Mouse (Mus musculus) 3T3-L1 (cell line): Measurements from ENCODE around the gene Kcnh5.

Experiments used
- DNase-seq: peaks from one replicate; pipeline ENCODE4 v3.0.0-alpha.2; 2015; ENCODE audit warnings: low read depth, low spot score

Gene Kcnh5

DNA sequence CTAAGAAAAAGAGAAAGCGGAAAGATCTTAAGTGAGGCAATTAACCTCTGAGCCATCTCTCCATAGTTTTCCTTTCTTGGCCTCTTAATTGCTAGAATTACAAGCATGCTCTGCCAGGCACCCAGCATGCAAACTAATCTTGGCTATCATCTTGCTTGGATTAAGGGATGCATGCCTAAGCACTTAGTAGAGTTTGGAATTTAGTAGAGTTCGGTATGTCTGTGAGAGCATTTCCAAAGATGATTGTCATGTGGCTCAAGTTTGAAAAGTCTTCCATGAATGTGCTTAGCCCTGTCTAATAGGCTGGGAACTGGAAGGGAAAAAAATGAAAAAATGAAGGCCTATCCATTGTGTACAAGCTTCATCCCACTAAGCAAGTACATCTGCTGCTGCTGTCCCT lies 224.5 kb downstream of the Kcnh5 start:
- peak; percentile 23 for DNase-seq

DNA sequence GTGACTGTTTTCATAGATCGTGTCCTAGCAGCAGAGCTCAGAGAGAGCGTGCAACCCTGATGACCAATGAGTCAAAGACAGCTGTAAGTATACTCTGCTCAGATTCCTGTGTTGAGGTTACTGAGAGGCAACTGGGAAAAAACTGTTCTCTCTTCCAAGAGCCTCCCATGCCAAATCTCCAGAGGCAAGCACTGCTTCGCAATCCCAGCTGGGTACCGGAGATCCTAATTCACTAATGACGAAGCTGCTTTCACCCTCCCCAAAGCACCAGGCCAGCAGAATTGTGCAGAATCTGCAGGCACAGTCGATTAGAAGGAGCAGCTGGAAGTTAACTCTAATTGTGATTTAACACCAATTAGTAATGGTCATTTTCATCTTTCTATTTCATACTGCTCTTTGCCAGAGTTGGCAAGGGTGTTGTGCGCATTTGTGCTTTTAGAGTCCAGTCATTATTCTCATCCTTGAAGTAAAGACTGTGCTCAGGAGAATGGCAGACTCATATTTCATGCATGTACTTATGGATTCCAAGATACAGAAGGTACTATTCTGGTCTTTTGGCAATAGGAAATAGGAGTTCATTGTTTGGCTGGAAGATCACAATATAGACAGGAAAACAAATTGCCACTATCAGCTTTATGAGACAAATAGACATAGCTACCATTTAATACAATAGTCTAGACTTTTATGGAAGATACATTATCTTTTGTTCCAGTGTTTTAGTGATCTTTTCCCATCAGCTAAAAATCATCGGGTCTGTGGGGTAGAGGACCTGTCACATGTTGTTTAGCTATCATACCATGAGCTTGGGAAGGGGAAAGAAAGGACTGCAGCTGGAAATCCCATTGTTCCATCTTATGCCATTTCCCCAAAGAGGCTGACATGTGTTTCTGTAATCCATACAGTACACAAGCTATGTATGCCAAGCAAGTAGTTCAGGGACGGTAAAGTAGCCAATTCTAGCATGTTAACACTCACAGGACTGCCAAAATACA lies 225.7 kb downstream of the Kcnh5 start:
- DNase-seq = no peak

- DNase-seq = no peak
These were observed 275.8 kb downstream of the Kcnh5 start for GRCm38 (mm10) chr12:74901331-74901730.

DNA sequence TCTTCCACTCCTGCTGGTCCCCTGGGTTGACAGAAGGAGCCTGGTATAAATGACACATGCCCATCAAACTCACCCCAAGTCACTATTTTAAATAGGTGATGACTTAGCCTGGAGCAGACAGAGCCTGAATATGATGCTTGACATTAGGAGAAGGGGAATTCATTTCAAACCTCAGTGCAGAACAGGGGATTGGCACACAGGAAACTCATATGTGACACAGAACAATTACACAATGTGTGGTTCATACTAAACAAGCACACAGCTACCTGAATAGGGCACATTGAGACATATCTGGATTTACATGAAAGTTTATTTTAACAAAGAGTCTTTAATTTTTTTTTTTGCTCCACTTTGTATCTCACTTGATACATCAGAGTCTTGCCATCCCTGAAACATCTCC lies 276.4 kb downstream of the Kcnh5 start:
- DNase-seq = no peak

DNA sequence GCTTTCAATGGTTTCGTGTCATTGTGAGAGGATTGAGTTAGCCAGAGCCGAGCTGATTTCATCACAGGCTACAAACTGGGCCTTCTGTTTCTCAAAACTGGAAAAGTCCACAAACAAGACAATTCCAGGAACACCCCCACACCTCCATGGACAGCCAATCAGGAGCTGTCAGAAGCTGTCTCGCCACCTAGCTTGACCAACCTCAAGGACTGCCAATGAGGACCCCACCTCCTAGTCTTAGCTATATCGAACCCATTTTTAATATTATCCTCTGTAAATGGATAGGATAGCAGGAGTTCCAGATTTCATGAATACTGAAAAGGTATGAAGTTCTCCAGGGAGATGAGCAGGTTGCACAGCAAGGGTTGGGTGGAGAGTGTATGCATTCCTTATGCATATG lies 278.1 kb downstream of the Kcnh5 start:
- no peak for DNase-seq

- DNase-seq = no peak
These were observed 278.9 kb downstream of the Kcnh5 start for GRCm38 (mm10) chr12:74898211-74898610.

GRCm38 (mm10) chr12:74894870-74895423 lies 282.2 kb downstream of the Kcnh5 start:
- DNase-seq = no peak

GRCm38 (mm10) chr12:74889419-74889818 lies 287.7 kb downstream of the Kcnh5 start:
- no peak for DNase-seq

GRCm38 (mm10) chr12:74887064-74887463 lies 290.1 kb downstream of the Kcnh5 start:
- no peak for DNase-seq

GRCm38 (mm10) chr12:74881344-74881743 lies 295.8 kb downstream of the Kcnh5 start:
- no peak for DNase-seq

DNA sequence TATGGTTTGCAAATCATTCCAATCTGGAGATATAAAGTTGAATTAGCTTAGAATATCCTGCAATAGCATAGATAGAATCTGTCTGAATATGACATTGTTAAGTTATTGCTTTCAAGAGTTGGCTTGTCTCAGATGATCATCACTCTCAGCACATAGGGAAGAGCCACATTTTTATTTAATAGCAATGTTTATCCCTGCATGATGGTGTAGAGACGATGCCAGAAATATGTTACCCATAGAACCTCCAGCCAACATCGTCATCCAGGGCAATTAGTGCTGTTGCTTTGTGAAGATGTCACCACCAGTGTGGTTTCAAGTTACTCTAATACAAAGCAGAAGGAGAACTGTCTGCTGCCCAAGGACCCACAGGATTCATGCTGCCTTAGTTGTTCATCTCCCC lies 321.5 kb downstream of the Kcnh5 start:
- DNase-seq = peak; percentile 22

GRCm38 (mm10) chr12:74854263-74854662 lies 322.9 kb downstream of the Kcnh5 start:
- DNase-seq = peak; percentile 11

- no peak for DNase-seq
These were observed 326.8 kb downstream of the Kcnh5 start for GRCm38 (mm10) chr12:74850323-74850722.

DNA sequence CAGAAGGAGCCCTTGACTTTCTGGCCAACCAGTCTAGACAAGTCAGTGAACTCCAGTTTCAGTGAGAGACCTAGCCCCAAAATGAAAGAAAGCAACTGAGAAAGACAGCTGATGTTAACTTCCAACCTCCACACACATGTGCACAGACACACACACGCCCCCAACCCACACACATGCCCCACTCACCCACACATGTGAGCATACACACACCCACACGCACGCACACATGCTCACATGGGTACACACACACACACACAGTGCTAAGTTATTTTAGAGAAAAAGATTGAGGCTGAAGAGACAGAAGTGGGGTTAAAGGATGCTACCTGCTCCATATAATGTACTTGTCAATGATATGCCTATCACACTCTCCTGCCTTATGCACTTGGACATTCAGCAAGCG lies 327.2 kb downstream of the Kcnh5 start:
- DNase-seq = no peak

DNA sequence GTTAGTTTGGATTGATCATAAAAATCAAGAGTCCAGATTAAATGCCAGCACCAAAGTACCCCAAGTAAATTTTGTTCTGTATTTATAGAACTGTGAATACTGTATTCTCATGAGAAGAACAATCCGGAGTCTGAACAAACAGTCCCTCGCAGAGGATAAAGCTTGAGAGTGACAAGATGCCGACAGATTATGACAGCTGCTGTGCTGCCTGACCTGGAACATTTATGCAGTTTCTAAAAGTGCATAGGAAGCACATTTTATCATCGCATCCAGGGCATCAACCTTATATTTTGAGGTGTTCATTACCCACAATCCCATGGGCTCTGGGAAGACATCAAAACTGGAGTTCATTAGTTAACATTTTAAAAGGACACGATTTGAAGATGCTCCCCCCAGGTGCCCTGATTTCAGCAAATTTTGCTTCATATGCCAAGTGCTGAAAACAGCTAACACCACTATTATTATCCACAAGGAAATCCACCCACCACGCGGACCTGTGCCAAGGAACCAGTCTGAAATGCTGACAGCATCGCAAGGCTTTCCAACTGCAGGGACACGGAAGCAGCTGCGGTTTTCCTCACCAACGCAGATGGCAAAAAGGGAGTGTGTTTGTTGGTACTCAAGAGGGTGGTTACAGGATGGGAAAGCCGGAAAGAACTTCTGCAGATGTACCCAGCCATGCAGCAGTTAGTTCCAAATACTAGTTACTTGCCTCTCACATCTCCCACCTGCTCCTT lies 328.4 kb downstream of the Kcnh5 start:
- no peak for DNase-seq
